Mouse (Mus musculus): ENCODE measurements around the gene Maneal. TPM values are rescaled to one million over a fixed set of nuclear protein-coding genes. Genes with fewer than 3 reads are reported as not detected.
A peak's percentile ranks its signal among the peaks of the same experiment; 100 is the strongest.

Gene Maneal
- polyA plus RNA-seq, 1 experiment, result 72.6 TPM

DNA sequence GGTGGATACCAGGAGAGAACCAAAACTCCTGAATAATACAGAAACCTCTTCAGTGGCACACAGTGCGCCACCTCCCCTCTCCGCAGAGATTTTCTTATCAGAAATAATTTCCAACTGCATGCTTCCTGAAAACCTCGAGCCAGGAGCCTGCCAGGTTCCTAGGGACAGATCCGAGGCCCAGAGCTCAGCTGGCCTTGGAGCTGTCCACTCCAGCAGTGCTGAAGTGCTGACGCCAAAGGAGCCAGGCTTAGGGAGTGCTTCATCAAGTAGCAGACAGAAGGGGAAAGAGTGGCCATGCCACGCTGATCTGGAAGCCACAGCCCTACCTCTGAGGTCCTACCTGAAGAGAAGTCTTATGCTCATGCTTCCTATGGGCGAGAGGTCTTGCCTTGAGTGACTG is 1.5 kb downstream of the Maneal start:
- Histone ChIP-seq H3K4me3 (replicated peaks; ENCODE audit: insufficient read depth, low read depth, low read length) (peak overlapping the region; percentile 12), H3K27ac (ENCODE audit: insufficient read depth, low read length) (no peak overlapping the region), H3K4me1 (ENCODE audit: control insufficient read depth, insufficient read depth, low read length) (no peaks in the 10 kb centered on the region; the same call in 1 of the 2 replicates), H3K27me3 (ENCODE audit: control insufficient read depth, insufficient read depth, low read length) (no peaks in the 10 kb centered on the region)
- WGBS, result 14% methylated on average over 7 of the region's 7 CpGs
- no peak for DNase-seq
- TF ChIP-seq CTCF (IDR thresholded peaks at IDR 0.05; ENCODE audit: borderline replicate concordance, insufficient read depth, low read depth, low read length) (no peak), POLR2A (IDR thresholded peaks at IDR 0.05; ENCODE audit: borderline replicate concordance, insufficient read depth, low read length) (no peak)

DNA sequence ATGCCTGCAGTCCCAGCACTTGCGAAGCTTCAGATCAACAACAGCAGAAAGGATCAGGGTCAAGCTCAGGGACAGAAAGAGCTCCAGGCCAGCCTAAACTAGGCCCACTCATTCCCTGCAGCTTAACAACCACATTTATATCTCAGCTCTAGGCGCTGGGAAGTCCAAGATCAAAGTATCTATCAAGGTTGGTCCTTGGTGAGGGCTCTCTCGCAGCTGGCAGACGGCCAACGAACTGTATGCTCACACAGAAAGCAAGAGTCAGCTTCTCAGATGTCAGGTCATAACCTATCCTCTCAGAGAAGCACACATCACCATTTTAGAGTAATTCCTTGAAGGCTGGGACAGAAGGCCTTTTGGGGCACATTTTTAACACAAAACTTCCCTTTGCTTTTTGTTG is 3.6 kb downstream of the Maneal start:
- no peak for DNase-seq
- no peaks in the 10 kb centered on the region for H3K27me3 ChIP-seq (ENCODE audit: control insufficient read depth, insufficient read depth, low read length)
- no peak overlapping the region for H3K4me3 ChIP-seq (replicated peaks; ENCODE audit: insufficient read depth, low read depth, low read length)
- no peaks in the 10 kb centered on the region; the same call in 1 of the 2 replicates for H3K4me1 ChIP-seq (ENCODE audit: control insufficient read depth, insufficient read depth, low read length)
- TF ChIP-seq CTCF (IDR thresholded peaks at IDR 0.05; ENCODE audit: borderline replicate concordance, insufficient read depth, low read depth, low read length) (no peak), POLR2A (IDR thresholded peaks at IDR 0.05; ENCODE audit: borderline replicate concordance, insufficient read depth, low read length) (no peak)
- WGBS, result 58% methylated on average over 5 of the region's 5 CpGs
- H3K27ac ChIP-seq (ENCODE audit: insufficient read depth, low read length), result no peak overlapping the region

DNA sequence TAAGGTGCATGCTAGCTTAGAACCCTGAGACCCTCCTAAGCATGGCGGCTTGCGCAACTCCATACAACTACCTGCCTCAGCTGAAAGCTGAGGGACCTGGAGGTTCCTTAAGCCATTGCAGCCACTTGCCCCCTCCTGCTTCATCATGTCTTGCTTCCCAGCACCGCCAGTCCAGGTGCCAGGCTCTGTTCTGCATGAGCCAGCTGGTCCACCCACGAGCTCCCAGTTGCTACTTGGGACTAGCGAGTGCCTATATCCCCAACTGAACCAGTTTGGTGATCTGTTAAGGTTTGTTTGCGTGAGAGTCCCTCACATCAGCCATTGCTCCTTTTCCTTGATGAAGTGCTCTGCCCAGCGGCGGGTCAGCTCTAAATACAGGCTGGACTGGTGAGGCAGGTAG is 5.7 kb downstream of the Maneal start:
- no peak for DNase-seq
- Histone ChIP-seq H3K4me3 (replicated peaks; ENCODE audit: insufficient read depth, low read depth, low read length) (no peak overlapping the region), H3K4me1 (ENCODE audit: control insufficient read depth, insufficient read depth, low read length) (peaks cover 5% of the 10 kb centered on the region; the same call in 1 of the 2 replicates), H3K27ac (ENCODE audit: insufficient read depth, low read length) (no peak overlapping the region), H3K27me3 (ENCODE audit: control insufficient read depth, insufficient read depth, low read length) (no peaks in the 10 kb centered on the region)
- 85% methylated on average over 8 of the region's 8 CpGs for WGBS
- TF ChIP-seq CTCF (IDR thresholded peaks at IDR 0.05; ENCODE audit: borderline replicate concordance, insufficient read depth, low read depth, low read length) (no peak), POLR2A (IDR thresholded peaks at IDR 0.05; ENCODE audit: borderline replicate concordance, insufficient read depth, low read length) (no peak)

DNA sequence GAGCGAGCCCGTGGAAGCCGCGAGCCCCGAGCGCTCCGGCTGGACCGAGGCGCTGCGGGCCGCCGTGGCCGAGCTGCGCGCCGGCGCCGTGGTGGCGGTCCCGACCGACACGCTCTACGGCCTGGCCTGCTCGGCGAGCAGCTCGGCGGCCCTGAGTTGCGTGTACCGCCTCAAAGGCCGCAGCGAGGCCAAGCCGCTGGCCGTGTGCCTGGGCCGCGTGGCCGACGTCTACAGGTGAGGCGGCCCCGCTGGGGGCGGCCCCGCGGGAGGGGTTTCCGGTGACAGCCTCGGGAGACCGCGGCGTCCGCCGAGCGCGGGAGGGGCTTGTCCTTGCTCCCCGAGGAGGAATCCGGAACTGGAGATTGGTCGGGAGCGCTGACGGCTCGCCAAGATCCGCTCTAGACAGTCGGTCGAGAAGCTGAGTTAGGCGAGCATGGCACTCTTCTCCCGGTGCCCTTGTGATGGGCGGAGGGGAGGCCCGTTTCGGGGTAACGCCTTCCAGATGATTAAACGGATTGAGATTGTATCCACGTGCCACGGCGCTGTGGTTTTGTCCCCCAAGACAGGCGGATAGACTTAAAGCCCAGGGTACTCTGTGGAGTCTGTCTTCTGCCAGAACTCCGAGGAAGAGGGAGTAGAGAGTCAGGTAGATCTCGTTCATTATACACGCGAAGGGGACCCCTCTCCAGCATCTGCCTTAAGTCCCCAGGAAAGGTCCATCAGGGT is 10.9 kb downstream of the Maneal start, which contains the start of gene 1110065P20Rik:
TSS of gene 1110065P20Rik (minus strand) at position 264 of the 726 bp plus-strand sequence.
- WGBS, result under 1% methylated on average over 74 of the region's 75 CpGs
- peak within 1 kb of the TSS; percentile 84 for H3K27ac ChIP-seq (ENCODE audit: insufficient read depth, low read length)
- peak within 1 kb of the TSS; percentile 63 for H3K4me3 ChIP-seq (replicated peaks; ENCODE audit: insufficient read depth, low read depth, low read length)
- no peak for TF ChIP-seq POLR2A (IDR thresholded peaks at IDR 0.05; ENCODE audit: borderline replicate concordance, insufficient read depth, low read length)
- no peak for TF ChIP-seq CTCF (IDR thresholded peaks at IDR 0.05; ENCODE audit: borderline replicate concordance, insufficient read depth, low read depth, low read length)
- peaks cover 5% of the 10 kb centered on the region for H3K4me1 ChIP-seq (ENCODE audit: control insufficient read depth, insufficient read depth, low read length)
- peak; percentile 77 to 80 for DNase-seq
- H3K27me3 ChIP-seq (ENCODE audit: control insufficient read depth, insufficient read depth, low read length), result no peaks in the 10 kb centered on the region

DNA sequence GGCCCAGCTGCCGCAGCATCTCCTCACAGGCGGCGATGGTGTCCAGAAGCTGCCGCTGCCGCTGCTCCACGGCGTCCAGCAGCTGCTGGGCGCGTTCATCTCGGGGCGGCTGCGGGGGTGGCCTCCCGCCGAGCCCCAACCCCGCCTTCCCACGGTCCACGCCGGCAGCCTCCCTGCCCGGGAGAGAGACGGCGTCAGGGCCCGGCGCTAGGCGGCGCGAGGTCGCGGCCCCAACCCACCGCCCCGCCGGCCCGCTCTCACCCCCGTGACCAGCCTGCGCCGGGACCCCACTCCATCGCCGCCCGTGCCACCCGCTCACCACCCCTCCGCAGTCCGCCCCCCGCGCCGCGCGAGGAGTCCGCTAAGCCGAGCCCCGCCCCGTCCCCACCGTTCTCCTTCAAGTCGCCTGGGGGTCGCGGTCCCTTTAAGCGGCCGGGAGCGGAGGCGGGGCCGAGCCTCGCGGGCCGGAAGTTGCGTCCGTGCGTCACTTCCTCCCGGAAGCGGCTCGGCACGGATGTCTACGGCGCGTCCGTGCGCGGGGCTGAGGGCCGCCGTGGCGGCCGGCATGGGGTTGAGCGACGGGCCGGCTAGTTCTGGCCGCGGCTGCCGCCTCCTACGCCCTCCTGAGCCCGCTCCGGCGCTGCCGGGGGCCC is 11.6 kb downstream of the Maneal start, which contains the start of gene Yrdc:
TSS of gene Yrdc (plus strand) at position 419 of the 653 bp plus-strand sequence.
- peak within 1 kb of the TSS; percentile 84 for H3K27ac ChIP-seq (ENCODE audit: insufficient read depth, low read length)
- DNase-seq, result peak; percentile 94 to 96
- 1% methylated on average over 79 of the region's 90 CpGs for WGBS
- no peaks in the 10 kb centered on the region for H3K27me3 ChIP-seq (ENCODE audit: control insufficient read depth, insufficient read depth, low read length)
- peak within 1 kb of the TSS; percentile 63 for H3K4me3 ChIP-seq (replicated peaks; ENCODE audit: insufficient read depth, low read depth, low read length)
- peaks cover 5% of the 10 kb centered on the region for H3K4me1 ChIP-seq (ENCODE audit: control insufficient read depth, insufficient read depth, low read length)
- no peak for TF ChIP-seq CTCF (IDR thresholded peaks at IDR 0.05; ENCODE audit: borderline replicate concordance, insufficient read depth, low read depth, low read length)
- TF ChIP-seq POLR2A (IDR thresholded peaks at IDR 0.05; ENCODE audit: borderline replicate concordance, insufficient read depth, low read length), result peak; percentile 46; the same call in 1 of the 2 replicates

DNA sequence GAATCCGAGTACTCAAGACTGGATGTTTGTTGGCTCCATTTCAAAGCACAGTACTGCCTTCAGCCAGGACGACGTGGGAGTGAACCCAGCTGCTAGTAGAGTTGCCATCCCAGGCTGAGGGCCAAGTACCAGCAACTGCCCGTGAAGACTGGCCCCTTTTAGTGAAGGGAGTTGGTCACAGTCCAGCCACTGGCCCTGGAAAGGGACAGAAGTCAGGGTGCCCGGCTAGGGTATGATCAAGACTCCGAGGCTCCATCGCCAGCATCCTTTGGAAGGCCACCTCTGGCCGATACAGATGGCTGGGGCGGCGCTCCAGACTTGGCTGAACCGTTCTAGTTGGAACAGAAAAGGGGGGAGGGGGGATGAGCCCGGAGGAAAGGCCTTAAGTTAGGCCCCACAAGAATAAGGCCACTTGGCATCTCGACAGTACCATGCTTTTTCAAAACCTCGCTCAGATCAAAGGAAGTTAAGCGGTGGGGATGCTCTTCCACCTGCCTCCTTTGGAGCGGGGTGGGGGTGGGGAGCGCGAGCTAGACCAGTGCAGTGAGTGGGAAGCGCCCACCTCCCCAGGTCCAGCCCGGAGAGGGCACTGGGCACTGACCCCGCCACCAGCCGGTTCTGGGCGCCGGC is 12.2 kb downstream of the Maneal start:
- under 1% methylated on average over 24 of the region's 24 CpGs for WGBS
- TF ChIP-seq CTCF (IDR thresholded peaks at IDR 0.05; ENCODE audit: borderline replicate concordance, insufficient read depth, low read depth, low read length) (no peak), POLR2A (IDR thresholded peaks at IDR 0.05; ENCODE audit: borderline replicate concordance, insufficient read depth, low read length) (no peak)
- H3K4me1 ChIP-seq (ENCODE audit: control insufficient read depth, insufficient read depth, low read length), result peaks cover 5% of the 10 kb centered on the region

DNA sequence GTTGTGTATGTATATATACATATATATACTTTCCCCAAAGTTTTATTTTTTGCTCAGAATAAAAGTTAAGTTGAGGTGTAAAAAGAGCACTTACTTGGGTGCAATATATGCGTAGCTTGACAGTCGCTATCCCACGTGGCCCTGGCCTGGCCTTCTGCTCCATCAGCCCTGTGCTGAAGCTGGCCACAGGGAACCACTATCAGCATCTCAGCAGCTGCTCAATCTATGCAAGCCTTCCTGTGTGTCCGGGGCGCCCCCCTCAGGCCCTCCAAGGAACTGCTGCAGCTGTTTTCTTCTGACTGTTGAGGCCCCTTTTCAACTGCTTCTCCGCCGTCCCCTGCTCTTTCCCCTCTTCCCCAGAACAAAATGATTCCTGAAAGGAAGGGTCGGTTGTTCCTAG is 14.4 kb downstream of the Maneal start:
- no peak overlapping the region for H3K4me3 ChIP-seq (replicated peaks; ENCODE audit: insufficient read depth, low read depth, low read length)
- TF ChIP-seq POLR2A (IDR thresholded peaks at IDR 0.05; ENCODE audit: borderline replicate concordance, insufficient read depth, low read length), result no peak
- peak; percentile 83 for TF ChIP-seq CTCF (IDR thresholded peaks at IDR 0.05; ENCODE audit: borderline replicate concordance, insufficient read depth, low read depth, low read length)
- WGBS, result 2% methylated on average over 8 of the region's 8 CpGs
- no peaks in the 10 kb centered on the region for H3K27me3 ChIP-seq (ENCODE audit: control insufficient read depth, insufficient read depth, low read length)
- peaks cover 5% of the 10 kb centered on the region for H3K4me1 ChIP-seq (ENCODE audit: control insufficient read depth, insufficient read depth, low read length)
- peak; percentile 78 to 87 for DNase-seq
- no peak overlapping the region for H3K27ac ChIP-seq (ENCODE audit: insufficient read depth, low read length)

More for the DNA sequence above, 12.2 kb downstream of the Maneal start:
- DNase-seq, result peak; percentile 59 to 67
- Histone ChIP-seq H3K27me3 (ENCODE audit: control insufficient read depth, insufficient read depth, low read length) (no peaks in the 10 kb centered on the region), H3K4me3 (replicated peaks; ENCODE audit: insufficient read depth, low read depth, low read length) (peak overlapping the region; percentile 63), H3K27ac (ENCODE audit: insufficient read depth, low read length) (peak overlapping the region; percentile 84)

Data from cerebellum, adult 2 months (tissue).